Mouse (Mus musculus): ENCODE measurements at regions not wholly inside any gene's neighbourhood (a gene's known extent, or its start where the extent isn't known, plus 50 kb on each side); places are given as distances from the start of the nearest gene placed in this dataset.

DNA sequence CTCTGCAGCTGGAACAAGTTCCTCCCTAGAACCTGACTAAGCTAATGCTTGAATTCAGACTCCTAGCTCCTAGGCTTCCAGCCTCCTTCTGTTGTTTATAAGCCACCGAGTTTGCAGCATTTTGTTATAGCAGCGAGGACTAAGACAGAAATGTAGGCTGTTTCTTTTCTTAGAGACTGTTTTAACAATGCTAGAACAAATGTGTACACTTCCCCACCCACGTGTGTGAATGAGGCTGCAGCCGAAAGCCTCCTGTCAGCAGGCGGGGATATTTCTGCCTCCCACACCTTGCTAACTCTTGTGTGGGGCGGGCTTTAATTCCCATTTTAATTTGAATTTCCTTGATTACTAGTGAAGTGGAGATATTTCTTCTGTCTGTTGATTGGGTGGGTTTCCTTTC is 153.4 kb downstream of the Otoa start:
- Histone ChIP-seq H3K9ac (replicated peaks; ENCODE audit: low read depth, low read length) (no peak overlapping the region), H3K36me3 (replicated peaks; ENCODE audit: control insufficient read depth, insufficient read depth, low read length) (no peaks in the 10 kb centered on the region), H3K4me1 (ENCODE audit: control insufficient read depth, insufficient read depth) (no peaks in the 10 kb centered on the region), H3K4me2 (ENCODE audit: low read depth, low read length) (no peak overlapping the region), H3K27ac (ENCODE audit: low read depth) (no peak overlapping the region), H3K9me3 (replicated peaks; ENCODE audit: control insufficient read depth, low read length) (no peaks in the 10 kb centered on the region), H3K4me3 (ENCODE audit: low read depth, low read length) (no peak overlapping the region), H3K27me3 (ENCODE audit: control insufficient read depth, insufficient read depth, low read length) (no peaks in the 10 kb centered on the region)
- TF ChIP-seq EP300 (IDR thresholded peaks at IDR 0.05; ENCODE audit: low read depth), result no peak
- TF ChIP-seq CTCF (IDR thresholded peaks at IDR 0.05; ENCODE audit: low read depth), result no peak
- no peak for ATAC-seq (ENCODE audit: insufficient read depth, low read depth)
- DNase-seq (ENCODE audit: low spot score), result no peak
- WGBS, result 48% methylated on average over 6 of the region's 6 CpGs

DNA sequence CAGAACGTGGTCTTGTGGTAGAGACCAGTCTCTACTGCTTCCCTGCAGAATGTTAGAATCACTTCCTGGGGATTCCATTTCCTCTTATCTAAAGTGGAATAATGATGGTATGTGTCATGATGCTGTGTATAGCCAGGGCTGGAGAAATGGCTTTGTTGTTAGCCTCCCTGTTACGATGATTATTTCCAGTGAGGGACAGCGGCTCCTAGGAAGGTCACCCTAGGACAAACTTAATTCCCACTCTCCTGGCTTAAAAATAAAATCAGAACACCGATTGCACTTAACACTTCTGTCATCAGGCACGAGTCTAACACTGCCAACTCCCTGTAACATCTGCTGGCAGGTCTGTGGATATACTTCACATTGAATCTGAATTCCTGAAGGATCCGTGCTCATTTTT is 151.9 kb upstream of the Hs3st2 start:
- Histone ChIP-seq H3K4me3 (ENCODE audit: low read depth, low read length) (no peak overlapping the region), H3K4me2 (ENCODE audit: low read depth, low read length) (no peak overlapping the region), H3K9me3 (replicated peaks; ENCODE audit: control insufficient read depth, low read length) (no peaks in the 10 kb centered on the region), H3K27ac (ENCODE audit: low read depth) (no peak overlapping the region), H3K36me3 (replicated peaks; ENCODE audit: control insufficient read depth, insufficient read depth, low read length) (no peaks in the 10 kb centered on the region), H3K9ac (replicated peaks; ENCODE audit: low read depth, low read length) (no peak overlapping the region), H3K27me3 (ENCODE audit: control insufficient read depth, insufficient read depth, low read length) (no peaks in the 10 kb centered on the region), H3K4me1 (ENCODE audit: control insufficient read depth, insufficient read depth) (0 out of 2 replicates have a peak, but pooled peaks cover 3% of the 10 kb centered on the region)
- TF ChIP-seq CTCF (IDR thresholded peaks at IDR 0.05; ENCODE audit: low read depth), result no peak
- WGBS, result 33% methylated on average over 6 of the region's 6 CpGs
- DNase-seq (ENCODE audit: low spot score), result peak; percentile 14
- peak; percentile 68 for ATAC-seq (ENCODE audit: insufficient read depth, low read depth)

DNA sequence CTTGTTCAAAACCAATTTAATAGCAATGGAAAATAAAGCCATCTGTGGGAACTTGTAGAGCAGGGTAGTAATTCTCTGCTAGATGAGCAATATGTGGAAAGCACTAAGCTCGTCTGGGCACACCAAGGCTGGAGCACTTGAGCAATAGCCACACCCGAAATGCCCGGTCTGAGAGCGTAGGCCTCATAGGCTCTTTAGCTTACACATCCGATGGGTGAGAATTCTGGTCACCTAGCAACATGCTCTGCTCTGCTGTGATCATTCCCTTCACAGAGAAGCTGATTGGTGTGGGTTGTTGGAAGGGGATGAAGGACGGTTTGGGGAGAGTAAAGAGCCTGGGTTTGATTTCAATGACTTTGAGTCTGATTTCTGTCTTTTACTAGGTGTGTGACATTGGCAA is 143.8 kb upstream of the Hs3st2 start:
- no peak for ATAC-seq (ENCODE audit: insufficient read depth, low read depth)
- TF ChIP-seq CTCF (IDR thresholded peaks at IDR 0.05; ENCODE audit: low read depth) (no peak), EP300 (IDR thresholded peaks at IDR 0.05; ENCODE audit: low read depth) (no peak)
- WGBS, result 71% methylated on average over 6 of the region's 6 CpGs
- Histone ChIP-seq H3K27ac (ENCODE audit: low read depth) (no peak overlapping the region), H3K4me1 (ENCODE audit: control insufficient read depth, insufficient read depth) (no peaks in the 10 kb centered on the region), H3K27me3 (ENCODE audit: control insufficient read depth, insufficient read depth, low read length) (no peaks in the 10 kb centered on the region), H3K36me3 (replicated peaks; ENCODE audit: control insufficient read depth, insufficient read depth, low read length) (no peaks in the 10 kb centered on the region), H3K4me3 (ENCODE audit: low read depth, low read length) (no peak overlapping the region), H3K9ac (replicated peaks; ENCODE audit: low read depth, low read length) (no peak overlapping the region), H3K9me3 (replicated peaks; ENCODE audit: control insufficient read depth, low read length) (no peaks in the 10 kb centered on the region), H3K4me2 (ENCODE audit: low read depth, low read length) (no peak overlapping the region)
- no peak for DNase-seq (ENCODE audit: low spot score)

DNA sequence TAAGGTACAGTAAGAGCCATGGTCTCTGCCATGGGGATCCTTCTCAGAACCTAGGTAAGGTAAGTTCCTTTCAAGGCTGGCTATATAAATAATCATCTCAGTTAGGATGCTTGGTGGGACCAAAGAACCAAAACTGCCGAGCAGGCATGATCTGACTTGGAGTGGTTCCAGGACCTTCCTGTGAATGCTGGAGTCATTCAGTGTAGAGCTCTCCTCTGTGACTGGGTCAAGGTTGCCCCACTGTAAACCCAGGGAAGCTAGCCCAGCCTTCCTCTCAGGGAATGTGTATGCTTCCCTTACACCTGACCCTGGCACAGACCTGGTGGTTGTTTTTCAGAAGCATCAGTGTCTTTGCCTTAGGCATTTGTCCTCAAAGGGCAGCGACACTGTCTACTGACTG is 134.2 kb upstream of the Hs3st2 start:
- 64% methylated on average over 2 of the region's 2 CpGs for WGBS
- no peak overlapping the region for H3K4me2 ChIP-seq (ENCODE audit: low read depth, low read length)
- no peak for TF ChIP-seq EP300 (IDR thresholded peaks at IDR 0.05; ENCODE audit: low read depth)
- no peak for TF ChIP-seq CTCF (IDR thresholded peaks at IDR 0.05; ENCODE audit: low read depth)
- H3K9ac ChIP-seq (replicated peaks; ENCODE audit: low read depth, low read length), result no peak overlapping the region
- no peak overlapping the region for H3K4me3 ChIP-seq (ENCODE audit: low read depth, low read length)
- no peaks in the 10 kb centered on the region for H3K9me3 ChIP-seq (replicated peaks; ENCODE audit: control insufficient read depth, low read length)
- no peak for DNase-seq (ENCODE audit: low spot score)
- H3K27me3 ChIP-seq (ENCODE audit: control insufficient read depth, insufficient read depth, low read length), result no peaks in the 10 kb centered on the region; the same call in 1 of the 2 replicates
- no peak for ATAC-seq (ENCODE audit: insufficient read depth, low read depth)
- no peaks in the 10 kb centered on the region for H3K36me3 ChIP-seq (replicated peaks; ENCODE audit: control insufficient read depth, insufficient read depth, low read length)
- H3K4me1 ChIP-seq (ENCODE audit: control insufficient read depth, insufficient read depth), result no peaks in the 10 kb centered on the region
- H3K27ac ChIP-seq (ENCODE audit: low read depth), result no peak overlapping the region

DNA sequence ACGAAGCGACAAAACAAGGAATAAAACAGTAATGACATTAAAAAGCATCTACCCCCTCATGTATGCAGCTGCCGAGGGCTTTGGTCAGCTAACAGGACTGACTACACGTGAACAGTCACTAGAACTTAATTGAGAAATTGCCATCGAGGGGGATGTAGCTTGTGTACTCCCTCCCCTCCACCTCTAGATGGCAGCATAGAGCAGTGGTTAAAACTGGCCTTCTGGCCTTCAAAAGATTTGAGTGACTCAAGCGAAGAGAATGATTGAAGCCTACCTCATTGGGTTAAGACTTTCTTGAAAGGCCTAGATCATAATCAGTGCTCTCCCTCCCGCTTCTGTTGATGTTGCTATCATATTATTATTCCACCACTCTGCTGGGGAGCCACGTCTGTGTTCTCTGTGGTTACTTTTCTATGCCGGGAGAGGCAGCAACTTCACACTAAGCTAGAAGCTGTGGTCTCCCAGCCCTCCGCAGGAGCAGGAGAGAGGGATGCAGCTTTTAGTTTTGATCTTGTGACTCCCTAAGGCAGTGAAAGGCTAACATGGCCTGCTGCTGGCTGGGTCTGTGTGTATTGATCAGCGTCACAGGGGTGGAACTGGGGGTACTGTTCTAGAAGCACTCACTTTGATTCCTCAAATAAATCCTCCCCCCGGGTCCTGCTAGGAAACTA is 132.7 kb upstream of the Hs3st2 start:
- 43% methylated on average over 12 of the region's 12 CpGs for WGBS

DNA sequence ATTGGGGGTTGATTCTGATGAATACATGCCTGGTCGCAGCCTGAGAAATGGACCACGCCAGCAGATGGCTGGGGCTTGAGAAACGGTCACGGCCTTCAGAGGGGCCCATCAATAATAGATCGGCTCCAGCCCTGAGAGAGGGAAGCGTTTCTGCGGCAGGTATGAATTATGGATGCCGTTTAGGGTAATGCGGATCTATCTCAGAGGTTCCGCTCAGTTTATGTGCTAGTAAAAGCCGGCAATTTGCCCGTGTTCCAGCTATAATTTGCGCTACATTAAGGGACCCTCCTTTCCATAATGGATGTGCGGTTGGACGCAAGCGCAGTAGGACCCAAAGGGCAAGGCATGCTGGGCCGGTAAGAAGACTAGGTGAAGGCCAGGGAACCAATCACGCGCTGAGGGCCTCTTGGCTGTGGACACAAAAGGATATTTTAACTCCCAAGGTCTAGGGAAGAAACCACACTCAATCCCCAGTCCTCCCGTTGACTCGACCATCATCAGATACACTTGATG is 132.1 kb upstream of the Hs3st2 start:
- H3K27me3 ChIP-seq (ENCODE audit: control insufficient read depth, insufficient read depth, low read length), result no peaks in the 10 kb centered on the region; the same call in 1 of the 2 replicates
- DNase-seq (ENCODE audit: low spot score) (no peak), ATAC-seq (ENCODE audit: insufficient read depth, low read depth) (no peak)
- no peaks in the 10 kb centered on the region for H3K9me3 ChIP-seq (replicated peaks; ENCODE audit: control insufficient read depth, low read length)
- no peaks in the 10 kb centered on the region for H3K4me1 ChIP-seq (ENCODE audit: control insufficient read depth, insufficient read depth)
- no peak overlapping the region for H3K4me2 ChIP-seq (ENCODE audit: low read depth, low read length)
- H3K9ac ChIP-seq (replicated peaks; ENCODE audit: low read depth, low read length), result no peak overlapping the region
- no peaks in the 10 kb centered on the region for H3K36me3 ChIP-seq (replicated peaks; ENCODE audit: control insufficient read depth, insufficient read depth, low read length)
- H3K27ac ChIP-seq (ENCODE audit: low read depth), result no peak overlapping the region
- H3K4me3 ChIP-seq (ENCODE audit: low read depth, low read length), result no peak overlapping the region
- TF ChIP-seq CTCF (IDR thresholded peaks at IDR 0.05; ENCODE audit: low read depth) (no peak), EP300 (IDR thresholded peaks at IDR 0.05; ENCODE audit: low read depth) (no peak)
- WGBS, result 85% methylated on average over 21 of the region's 21 CpGs

More for the DNA sequence above, 132.7 kb upstream of the Hs3st2 start:
- no peaks in the 10 kb centered on the region for H3K36me3 ChIP-seq (replicated peaks; ENCODE audit: control insufficient read depth, insufficient read depth, low read length)
- H3K4me2 ChIP-seq (ENCODE audit: low read depth, low read length), result no peak overlapping the region
- H3K9ac ChIP-seq (replicated peaks; ENCODE audit: low read depth, low read length), result no peak overlapping the region
- no peak overlapping the region for H3K4me3 ChIP-seq (ENCODE audit: low read depth, low read length)
- no peaks in the 10 kb centered on the region; the same call in 1 of the 2 replicates for H3K27me3 ChIP-seq (ENCODE audit: control insufficient read depth, insufficient read depth, low read length)
- no peaks in the 10 kb centered on the region for H3K4me1 ChIP-seq (ENCODE audit: control insufficient read depth, insufficient read depth)
- no peak overlapping the region for H3K27ac ChIP-seq (ENCODE audit: low read depth)
- DNase-seq (ENCODE audit: low spot score) (peak; percentile 52), ATAC-seq (ENCODE audit: insufficient read depth, low read depth) (no peak)
- no peak for TF ChIP-seq EP300 (IDR thresholded peaks at IDR 0.05; ENCODE audit: low read depth)
- TF ChIP-seq CTCF (IDR thresholded peaks at IDR 0.05; ENCODE audit: low read depth), result peak; percentile 78
- H3K9me3 ChIP-seq (replicated peaks; ENCODE audit: control insufficient read depth, low read length), result no peaks in the 10 kb centered on the region

Data from heart, postnatal 0 days (tissue).